Mouse (Mus musculus): ENCODE measurements around the gene Actr1a.
A peak's percentile ranks its signal among the peaks of the same experiment; 100 is the strongest.

Actr1a gene

DNA sequence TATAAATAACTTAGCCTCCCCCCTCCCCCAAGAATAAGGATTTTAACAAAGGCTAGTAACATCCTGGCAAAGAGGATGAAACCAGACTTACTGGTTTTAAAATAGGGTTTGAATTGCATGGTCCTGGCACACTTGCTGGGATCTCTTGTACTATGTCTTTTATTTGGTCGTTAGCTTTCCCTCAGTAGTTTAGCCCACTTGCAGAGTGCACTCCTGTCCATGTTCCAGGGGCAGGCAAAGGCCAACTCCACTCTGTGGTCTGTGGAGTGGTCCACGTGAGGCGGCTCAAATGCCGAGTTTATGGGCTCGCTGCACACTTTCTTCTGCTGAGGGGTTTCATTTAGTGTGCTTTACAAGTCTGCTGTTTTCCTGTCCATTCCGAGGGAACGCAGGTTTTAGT lies 4.3 kb upstream of the Actr1a start:
- no peak for DNase-seq (ENCODE audit: low spot score)

DNA sequence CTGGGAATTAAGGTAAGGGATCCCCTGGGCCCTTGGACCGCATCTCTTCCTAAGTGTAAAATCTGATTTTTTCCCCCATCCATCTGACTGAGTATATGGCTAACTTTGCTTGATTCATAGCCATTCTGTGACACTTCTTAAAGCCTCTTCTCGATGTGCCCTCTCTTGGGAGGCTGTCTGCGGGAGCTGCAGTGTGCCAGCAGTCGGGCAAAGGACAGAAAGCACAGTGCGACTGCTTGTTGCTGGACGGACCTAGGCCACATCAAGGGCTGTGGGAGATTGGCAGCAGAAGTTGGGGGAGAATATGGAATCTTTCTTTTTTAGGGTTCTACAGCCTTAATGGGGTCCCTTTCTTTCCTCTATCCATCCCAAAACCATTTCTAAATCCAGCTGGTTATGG lies 3.8 kb upstream of the Actr1a start:
- DNase-seq (ENCODE audit: low spot score): no peak

DNA sequence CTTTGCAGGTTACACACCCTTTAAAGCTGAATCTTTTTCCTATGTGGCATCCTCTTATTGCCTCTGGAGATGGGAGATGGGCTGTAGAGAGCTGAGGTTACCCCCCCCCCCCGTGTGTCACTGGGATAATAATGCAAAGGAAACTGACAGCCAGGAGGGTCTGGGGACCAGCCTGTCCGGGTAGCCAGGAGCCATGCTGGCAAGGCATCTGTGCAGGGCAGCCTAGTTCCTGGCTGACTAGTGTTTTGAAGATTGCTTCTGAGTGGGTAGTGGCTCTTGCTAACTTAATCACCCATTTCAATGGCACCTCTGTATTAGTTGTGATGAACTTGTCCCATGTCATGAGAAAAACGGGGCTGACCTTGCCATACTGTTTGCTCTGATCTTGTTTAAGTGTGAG lies 2.9 kb upstream of the Actr1a start:
- no peak for DNase-seq (ENCODE audit: low spot score)

DNA sequence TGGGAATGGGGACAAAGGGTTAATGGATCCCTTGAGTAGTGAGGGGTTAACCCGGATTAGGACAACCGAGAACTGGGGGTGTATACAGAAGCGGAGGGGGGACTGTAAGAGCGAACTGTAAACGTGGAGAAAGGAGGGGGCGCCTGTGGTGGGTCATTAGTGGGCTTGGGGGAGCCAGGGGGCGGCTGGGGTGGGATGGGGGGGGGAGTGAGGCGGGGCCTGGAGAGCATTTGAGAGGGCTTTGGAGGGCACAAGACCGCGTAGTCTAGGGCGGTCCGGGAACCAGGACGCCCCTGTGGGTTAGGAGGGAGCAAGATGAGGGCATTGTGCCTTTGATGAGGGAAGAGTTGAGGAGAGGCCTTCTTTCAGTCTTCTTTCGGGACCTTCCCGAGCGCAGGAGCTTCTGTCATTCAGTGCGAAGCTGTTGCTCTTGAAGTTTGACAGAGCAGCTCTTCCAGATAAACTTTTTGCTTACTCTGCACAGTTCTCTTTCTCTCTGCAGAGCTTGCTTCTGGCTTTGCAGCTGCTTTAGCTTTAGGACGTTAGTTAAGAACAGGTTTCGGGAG lies 2.0 kb upstream of the Actr1a start:
- no peak for DNase-seq (ENCODE audit: low spot score)

DNA sequence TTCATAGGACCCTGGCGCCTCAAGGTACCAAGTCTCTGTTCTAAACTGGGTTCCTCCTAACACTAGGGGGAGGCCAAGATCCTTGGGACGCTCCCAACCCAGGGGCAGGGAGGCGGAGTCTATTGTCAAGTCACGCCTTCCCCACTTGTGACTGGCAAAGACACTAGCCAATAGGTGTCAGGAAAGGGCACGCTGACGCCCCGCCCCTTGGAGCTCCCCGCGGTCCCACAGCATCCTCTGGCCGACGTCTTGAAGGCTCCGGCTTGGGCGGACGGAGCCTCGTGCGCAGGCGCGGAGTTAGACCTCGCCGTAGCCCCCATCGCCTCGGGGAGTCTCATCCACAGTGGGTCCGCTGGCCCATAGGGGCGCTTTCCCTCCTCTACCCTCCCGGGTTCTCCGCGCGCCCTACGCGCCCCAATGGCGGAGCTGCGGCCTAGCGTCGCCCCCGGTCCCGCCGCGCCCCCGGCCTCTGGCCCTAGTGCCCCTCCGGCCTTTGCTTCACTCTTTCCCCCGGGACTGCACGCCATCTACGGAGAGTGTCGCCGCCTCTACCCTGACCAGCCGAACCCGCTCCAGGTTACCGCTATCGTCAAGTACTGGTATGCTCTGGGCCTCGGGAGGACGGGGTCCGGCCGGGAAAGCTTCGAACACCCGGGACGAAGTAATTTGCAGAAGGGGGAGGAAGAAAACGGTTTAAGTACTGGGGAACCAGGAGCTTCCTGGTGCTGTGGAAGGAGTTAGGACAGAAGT lies 1.3 kb upstream of the Actr1a start, which contains the start of gene Sufu:
Gene Sufu (plus strand): TSS at position 211 of the 750 bp plus-strand sequence.
- DNase-seq (ENCODE audit: low spot score): peak; percentile 98

DNA sequence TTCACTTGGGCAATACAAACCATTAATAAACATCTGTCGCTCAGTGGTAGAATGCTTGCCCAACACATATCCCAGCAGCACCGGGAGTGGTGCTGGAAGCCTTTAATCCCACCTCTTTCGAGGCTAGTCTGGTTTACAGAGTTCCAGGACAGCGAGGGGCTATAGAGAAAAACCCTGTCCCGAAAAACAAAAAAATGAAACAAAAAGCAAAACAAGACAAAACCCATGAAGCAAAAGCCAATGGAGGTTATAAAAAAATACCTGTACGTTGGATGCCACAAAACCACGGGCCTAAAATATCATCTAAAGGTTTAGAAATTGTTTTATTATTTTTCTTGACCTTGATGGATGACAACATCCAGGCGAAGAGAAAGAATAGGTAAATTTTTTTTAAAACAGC lies 561 bp upstream of the Actr1a start:
- DNase-seq (ENCODE audit: low spot score): no peak

DNA sequence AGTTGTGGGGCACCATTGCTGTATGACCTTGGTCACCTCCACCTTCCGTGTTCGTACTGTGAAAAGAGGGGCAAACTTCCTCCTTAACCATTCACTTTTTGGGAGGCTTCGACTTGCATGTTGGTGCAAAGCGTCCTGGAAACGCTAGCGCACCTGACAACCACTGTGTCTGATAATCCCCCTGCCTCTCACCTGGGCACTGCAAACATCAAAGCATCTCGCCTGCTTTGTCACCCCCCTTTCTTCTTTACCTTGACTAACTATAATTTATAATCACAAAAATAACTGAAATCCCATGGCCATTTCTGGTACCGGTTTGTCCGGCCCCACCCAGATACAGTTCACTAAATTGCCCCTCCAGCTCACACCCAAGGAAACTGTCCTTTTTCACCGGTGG lies 838 bp downstream of the Actr1a start:
- DNase-seq (ENCODE audit: low spot score): no peak

DNA sequence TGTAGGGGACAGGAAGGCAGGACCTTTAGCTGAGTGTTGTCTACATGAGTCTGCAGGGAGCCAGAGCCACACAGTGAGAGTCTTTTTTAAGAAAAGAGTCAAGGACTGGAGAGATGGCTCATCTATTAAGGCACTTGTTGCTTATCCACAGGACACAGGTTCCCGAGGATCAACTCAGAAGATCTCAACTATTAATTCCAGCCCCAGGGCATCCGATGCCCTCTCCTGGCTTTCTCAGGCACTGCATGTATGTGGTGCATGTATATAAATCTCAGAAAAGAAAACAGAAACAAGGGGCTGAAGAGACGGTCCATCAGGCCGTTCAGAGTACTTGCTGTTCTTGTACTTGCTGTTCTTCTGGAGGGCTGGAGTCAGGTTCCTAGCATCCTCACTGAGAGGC lies 3.5 kb downstream of the Actr1a start:
- DNase-seq (ENCODE audit: low spot score): no peak

DNA sequence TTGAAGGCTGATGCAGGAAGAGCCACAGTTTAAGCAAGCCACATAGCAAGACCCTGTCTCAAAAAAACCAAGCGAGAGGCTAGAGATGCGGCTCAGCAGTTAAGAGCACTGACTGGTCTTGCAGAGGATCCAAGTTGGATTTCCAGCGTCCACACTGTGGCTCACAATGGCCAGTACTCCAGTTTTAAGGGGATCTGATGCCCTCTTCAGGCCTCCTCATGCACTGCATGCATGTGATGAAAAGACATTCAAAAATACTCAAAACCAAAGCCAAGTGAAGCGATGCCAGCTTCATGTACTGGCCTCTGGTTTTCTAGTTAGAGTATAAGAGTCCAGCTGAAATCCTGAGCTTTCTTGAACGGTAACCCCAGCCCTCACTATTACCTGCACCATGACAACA lies 5.7 kb downstream of the Actr1a start:
- no peak for DNase-seq (ENCODE audit: low spot score)

DNA sequence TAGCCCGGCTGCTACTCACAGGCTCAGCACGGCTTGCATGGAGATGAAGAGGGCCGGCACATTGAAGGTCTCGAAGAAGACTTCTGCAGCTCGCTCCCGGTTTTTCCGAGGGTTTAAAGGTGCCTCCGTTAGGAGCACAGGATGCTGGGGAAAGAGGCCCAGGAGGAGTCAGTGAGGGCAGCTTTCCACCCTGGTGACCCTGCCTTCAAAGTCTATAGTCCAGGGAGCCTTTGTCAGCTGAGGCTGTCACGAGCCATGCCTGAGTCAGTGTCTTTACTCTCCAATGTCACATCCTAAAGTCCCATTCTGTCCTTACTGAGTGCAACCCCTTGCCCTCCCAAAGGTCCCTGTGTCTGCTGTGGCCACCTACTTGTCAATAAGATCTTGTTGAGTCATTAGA lies 13.3 kb downstream of the Actr1a start:
- DNase-seq (ENCODE audit: low spot score): no peak

DNA sequence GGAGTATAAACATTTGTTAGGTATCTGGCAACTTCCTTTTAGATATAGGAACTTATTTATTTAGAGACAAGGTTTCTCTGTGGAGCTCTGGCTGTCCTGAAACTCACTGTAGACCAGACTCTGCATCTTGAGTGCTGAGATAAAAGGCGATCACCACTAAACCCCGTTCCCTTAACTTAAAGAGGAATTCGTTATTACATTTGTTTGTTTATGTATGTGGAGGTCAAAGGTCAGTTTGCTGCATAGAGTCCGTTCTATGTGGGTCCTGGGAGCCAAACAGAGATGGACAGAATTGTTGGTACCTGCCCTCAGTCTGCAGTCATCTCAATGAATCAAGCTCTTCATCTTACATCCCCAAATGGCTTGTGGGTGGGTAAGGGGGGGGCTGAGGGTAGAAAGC lies 19.7 kb downstream of the Actr1a start:
- DNase-seq (ENCODE audit: low spot score): no peak

DNA sequence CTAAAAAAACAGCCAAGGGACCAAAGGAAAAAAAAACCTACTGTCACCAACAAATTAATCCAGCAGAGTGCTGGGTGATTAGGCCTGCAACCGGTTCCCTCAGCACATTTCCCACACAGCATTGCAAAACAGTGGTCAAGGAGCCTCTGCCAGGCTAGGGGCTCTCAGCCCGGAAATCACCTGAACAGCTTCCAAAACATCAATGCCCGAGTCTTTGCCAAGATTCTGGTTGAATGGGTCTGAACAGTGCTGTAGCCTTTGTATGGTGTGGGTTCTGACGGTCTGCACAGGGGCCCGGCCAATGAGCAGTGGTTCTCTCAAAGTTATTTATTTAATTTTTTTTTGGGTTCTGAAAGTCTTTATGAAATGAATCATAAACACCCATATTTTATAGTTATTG lies 20.1 kb downstream of the Actr1a start:
- no peak for DNase-seq (ENCODE audit: low spot score)

DNA sequence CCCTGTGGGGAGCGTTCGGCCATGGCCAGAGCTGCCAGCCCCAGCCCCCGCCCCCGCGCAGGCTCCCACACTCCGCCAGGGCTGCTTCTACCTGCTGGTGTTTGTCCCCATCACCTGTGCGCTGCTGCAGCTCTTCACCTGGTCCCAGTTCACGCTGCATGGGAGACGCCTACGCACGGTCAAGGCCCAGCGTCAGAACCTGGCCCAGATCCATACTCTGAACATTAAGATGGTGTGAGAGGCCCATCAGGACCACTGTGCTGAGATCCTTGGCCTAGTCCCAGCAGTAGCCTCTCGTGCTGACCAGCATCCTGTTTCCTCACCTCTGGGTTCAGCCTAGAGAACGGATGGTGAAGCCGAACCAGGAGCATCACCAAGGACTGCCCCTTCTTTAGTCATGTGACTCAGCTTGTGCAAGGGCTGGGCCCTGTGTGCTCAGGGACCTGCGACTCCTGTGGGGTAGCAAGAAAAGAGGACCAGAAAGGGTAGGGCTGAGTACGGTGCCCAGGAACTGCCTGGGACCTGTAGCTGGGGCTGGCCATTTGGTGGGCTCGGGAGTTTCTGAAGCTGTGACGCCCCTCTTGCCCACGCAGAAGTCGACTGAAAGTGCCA lies 21.0 kb downstream of the Actr1a start:
- no peak for DNase-seq (ENCODE audit: low spot score)

DNA sequence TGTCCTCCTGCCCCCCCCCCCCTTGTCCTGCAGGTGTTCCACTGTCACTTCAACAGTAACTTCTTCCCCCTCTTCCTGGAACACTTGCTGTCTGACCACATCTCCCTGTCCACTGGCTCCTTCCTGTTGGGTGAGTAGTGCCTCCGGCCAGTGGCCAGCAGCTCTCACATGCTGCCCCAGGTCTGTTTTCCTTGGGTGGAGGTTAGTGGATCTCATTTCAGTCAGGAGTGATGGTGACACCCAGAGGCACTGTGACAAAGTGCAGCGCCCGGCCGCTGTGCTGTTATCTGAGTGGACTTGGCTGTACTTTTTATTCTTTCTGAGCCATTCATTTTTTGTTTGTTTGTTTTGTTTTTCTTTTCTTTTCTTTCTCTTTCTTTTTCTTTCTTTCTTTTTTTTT lies 26.3 kb downstream of the Actr1a start:
- no peak for DNase-seq (ENCODE audit: low spot score)

DNA sequence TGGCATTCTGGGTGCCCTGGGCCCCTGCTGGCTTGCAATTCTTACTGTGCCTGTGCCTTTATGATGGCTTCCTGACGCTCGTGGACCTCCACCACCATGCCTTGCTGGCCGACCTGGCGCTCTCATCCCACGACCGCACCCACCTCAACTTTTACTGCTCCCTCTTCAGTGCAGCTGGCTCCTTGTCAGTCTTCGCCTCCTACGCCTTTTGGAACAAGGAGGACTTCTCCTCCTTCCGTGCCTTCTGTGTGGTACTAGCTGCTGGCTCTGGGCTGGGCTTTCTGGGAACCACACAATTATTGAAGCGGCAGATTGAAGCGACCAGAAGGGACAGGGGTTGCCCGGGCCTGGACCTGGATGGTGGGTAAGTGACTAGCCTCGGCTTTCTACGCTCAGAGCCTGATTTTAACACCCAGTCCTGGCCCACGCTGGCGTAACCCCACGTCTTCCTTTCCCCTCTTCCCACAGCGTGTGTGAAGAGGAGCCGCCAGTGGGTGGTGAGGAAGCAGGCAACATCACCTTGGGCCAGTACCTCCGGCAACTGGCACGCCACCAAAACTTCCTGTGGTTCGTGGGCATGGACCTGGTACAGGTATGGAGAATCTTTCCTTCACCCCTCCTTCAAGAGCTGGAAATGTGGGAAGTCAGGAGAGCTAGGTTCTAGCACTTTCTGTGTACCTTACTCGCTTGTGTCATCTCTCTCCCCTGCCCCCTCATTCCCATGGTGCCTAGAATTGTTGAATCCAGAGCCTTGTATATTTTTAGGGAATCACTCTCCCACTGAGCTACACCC lies 27.6 kb downstream of the Actr1a start:
- DNase-seq (ENCODE audit: low spot score): no peak

DNA sequence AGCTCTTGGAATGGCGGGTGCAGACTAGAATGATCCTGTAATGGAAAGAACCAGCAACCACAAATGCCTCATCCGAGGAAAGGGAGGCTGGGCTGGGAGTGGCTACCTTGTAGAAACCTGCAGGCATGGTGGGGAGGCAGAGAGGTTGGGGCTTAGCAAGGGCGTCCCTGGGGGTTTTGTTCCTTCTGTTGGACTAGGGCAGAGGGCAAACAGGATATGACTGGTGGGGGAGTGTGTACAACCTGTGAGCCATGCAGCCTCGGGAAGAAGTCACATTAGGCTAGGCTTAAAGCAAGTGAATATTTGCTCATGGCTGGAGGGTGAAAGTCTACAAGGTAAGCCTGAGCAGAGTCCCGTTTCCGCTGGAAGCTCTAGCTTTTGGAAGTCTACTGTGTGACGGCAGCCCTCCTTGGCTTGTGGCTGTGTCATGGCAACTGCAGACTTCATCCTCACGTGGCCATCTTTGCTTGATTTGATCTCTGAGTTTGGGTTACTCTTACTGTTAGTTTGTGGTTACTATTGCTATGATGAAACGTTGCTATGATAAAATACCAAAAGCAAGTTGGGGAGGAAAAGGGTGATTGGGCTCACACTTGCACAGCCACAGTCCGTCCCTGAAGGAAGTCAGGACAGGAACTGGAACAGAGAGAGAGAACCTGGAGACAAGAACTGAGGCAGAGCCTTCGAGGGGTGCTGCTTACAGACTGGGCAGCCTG lies 32.1 kb downstream of the Actr1a start:
- no peak for DNase-seq (ENCODE audit: low spot score)

DNA sequence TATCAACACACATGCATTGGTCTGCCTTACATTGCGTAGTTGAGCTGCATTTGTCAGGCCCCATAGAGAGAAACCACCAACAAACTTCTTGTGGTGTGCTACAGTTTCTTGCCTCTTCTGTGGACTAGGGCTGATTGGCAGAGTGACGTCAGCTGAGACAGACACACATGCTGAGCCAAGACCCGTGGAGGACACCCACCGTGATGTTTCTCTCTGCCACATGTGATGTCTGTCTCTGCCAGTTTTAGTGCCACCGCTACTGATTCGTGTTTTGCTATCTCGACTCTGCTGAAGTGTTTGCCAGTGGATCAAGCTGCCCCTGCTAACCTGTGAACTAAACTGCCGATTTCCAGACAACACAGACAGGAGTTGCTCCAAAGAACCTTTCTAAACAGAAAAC lies 33.4 kb downstream of the Actr1a start:
- no peak for DNase-seq (ENCODE audit: low spot score)

DNA sequence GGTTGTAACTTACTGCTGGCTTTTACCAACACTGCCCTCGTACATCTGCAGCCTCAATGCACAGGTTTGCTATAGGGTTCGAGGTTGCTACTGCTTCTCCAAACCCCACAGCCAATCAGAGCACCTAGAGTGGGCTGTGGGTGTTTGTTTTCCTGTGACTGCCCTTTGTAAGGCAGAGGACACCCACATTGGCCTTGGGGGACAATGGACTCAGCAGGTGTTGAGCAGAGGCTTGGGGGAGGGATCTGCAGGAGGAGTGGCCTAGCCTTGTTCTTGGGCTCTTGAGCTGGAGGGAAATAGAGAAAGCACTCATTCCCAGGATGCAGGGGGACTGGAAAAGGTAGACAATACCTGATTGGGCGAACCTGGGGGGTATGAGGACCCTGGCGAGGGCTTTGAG lies 37.2 kb downstream of the Actr1a start:
- DNase-seq (ENCODE audit: low spot score): no peak

DNA sequence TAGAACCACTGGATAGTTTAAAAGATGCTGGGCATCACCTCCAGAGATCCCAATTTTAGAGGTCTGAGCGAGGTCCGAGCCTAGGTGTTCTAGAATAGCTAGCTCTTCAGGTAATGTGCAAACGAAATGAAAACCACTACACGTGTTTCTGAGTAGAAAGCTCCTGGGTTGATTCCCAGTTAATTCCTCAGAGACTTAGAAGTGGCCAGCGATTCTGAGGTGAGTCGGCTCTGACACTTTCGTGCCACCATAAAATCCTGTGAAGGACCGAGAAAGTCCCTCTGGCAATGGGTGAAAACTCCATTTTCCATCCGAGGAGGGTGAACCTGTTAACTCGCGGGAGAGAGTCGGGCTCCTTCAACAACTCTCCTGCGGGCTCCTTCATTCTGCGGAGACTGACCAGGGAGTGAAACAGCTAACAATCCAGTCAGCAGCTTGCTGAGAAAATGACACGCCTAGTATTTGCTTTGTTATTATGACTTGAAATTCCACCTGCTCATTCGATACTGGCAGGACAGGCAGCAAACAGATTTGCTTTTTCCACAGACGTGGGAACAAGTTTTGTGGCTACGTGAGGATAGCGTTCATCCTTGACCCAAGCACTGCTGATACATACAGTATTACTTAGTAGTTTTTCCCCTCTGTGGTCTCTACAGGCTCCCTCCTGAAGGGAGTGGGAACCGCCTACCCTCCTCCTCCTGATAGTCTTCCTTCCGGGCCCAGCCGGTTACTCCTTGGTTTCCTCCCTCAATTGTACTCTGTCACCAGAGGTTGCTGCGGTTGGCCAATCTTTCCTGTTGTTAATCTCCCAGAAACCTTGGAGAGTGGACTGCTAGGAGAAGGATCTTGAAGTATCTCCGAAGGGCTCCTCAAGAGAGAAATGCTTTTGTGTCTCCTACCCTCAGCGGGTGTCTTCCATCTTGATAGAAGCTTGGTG lies 37.9 kb downstream of the Actr1a start:
- no peak for DNase-seq (ENCODE audit: low spot score)

DNA sequence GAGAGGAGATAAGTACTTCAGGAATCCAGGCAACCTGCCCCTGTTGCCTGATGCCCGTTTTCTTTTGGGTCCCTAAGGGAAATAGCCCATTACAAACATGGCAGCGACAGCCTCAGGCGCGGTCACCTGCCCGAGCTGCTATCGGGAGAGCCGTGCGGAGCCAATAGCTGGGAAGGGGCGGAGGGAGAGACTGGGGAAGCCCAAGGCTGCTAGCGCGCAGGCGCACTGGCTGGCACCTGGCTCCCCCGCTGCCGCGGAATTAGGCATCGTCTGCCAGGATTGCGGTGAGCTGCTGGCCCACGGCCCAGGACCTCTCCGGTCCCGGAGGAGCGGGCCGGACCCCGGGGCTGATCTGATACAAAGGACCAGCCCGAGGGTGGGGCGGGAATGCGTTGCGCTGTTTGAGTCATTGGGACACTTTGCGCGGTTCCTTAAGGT lies 38.8 kb downstream of the Actr1a start:
- peak; percentile 85 for DNase-seq (ENCODE audit: low spot score)

Data from left cerebral cortex, adult 11 months (tissue).